9 mouse cellular contexts compared by ENCODE assay signal in genomic region chr11:95105274-95105874, GRCm38 (mm10). TPM values are rescaled to one million over a fixed set of nuclear protein-coding genes. Genes with fewer than 3 reads are reported as not detected.
DNase-seq lines count a peak whose midpoint lies in the region; ATAC-seq and TF ChIP-seq lines count a peak whose summit lies in the region.
"Had no signal": no experiment of that assay in that cellular context is flagged by ENCODE, and none has a peak within 500 bp of the region (broad histone marks: within the 10 kb centered on the region; RNA-seq: fewer than 3 reads in every experiment).

No protein-coding gene starts in this region.

- no peak overlapping the region for H3K27ac ChIP-seq in liver, embryonic 11.5 days (ENCODE audit: low read depth, low read length)
- H3K27ac ChIP-seq in forebrain, embryonic 13.5 days = no peak overlapping the region
- H3K27ac ChIP-seq in limb, embryonic 11.5 days (replicated peaks; ENCODE audit: low read depth, low read length) = no peak overlapping the region
- H3K27ac ChIP-seq in midbrain, postnatal 0 days (ENCODE audit: low read depth, low read length) = no peak overlapping the region

- H3K36me3 ChIP-seq in liver, embryonic 11.5 days (ENCODE audit: control insufficient read depth, insufficient read depth, low read length) = no peaks in the 10 kb centered on the region
- H3K36me3 ChIP-seq in forebrain, embryonic 13.5 days (ENCODE audit: poor library complexity, severe bottlenecking) = no peaks in the 10 kb centered on the region
- no peaks in the 10 kb centered on the region for H3K36me3 ChIP-seq in limb, embryonic 11.5 days (ENCODE audit: control insufficient read depth, insufficient read depth, low read length)
- no peaks in the 10 kb centered on the region for H3K36me3 ChIP-seq in midbrain, postnatal 0 days (ENCODE audit: insufficient read depth, low read length)

- DNase-seq in liver, embryonic 11.5 days (ENCODE audit: low spot score) = no peak
- DNase-seq in liver = no peak
- no peak for DNase-seq in limb, embryonic 11.5 days (ENCODE audit: low spot score)
- DNase-seq in midbrain, postnatal 0 days (ENCODE audit: low spot score) = no peak
- no peak for DNase-seq in right cerebral cortex, postnatal 25 days
- DNase-seq in right cerebral cortex, adult 2 months (ENCODE audit: low spot score in 2 of 2) = no peak
- DNase-seq in layer of hippocampus, postnatal 10 days (ENCODE audit: low spot score in 2 of 2) = no peak

- peak overlapping the region; percentile 39 for H3K4me2 ChIP-seq in liver, embryonic 11.5 days
- peak overlapping the region; percentile 39 for H3K4me2 ChIP-seq in forebrain, embryonic 13.5 days
- peak overlapping the region; percentile 32; the same call in 1 of the 2 replicates for H3K4me2 ChIP-seq in limb, embryonic 11.5 days (ENCODE audit: low read depth, severe bottlenecking)
- H3K4me2 ChIP-seq in midbrain, postnatal 0 days (ENCODE audit: low read depth, low read length, poor library complexity, severe bottlenecking) = peak overlapping the region; percentile 37; the same call in 1 of the 2 replicates

- no peak for ATAC-seq in liver, embryonic 11.5 days (replicated peaks; ENCODE audit: low FRiP score)
- ATAC-seq in forebrain, embryonic 13.5 days = no peak
- no peak for ATAC-seq in limb, embryonic 11.5 days (ENCODE audit: insufficient number of reproducible peaks, low FRiP score, low TSS enrichment, low read depth)
- ATAC-seq in midbrain, postnatal 0 days (ENCODE audit: low FRiP score) = no peak

- no peak overlapping the region for H3K9ac ChIP-seq in liver, embryonic 11.5 days (ENCODE audit: low read depth, low read length)
- no peak overlapping the region; the same call in 1 of the 2 replicates for H3K9ac ChIP-seq in forebrain, embryonic 13.5 days
- H3K9ac ChIP-seq in limb, embryonic 11.5 days (ENCODE audit: low read length) = no peak overlapping the region
- H3K9ac ChIP-seq in midbrain, postnatal 0 days (replicated peaks; ENCODE audit: low read length, poor library complexity, severe bottlenecking) = no peak overlapping the region

- TF ChIP-seq CTCF in midbrain, postnatal 0 days (IDR thresholded peaks at IDR 0.05) = no peak

- H3K4me3 ChIP-seq in liver, embryonic 11.5 days (ENCODE audit: low read depth, low read length) = peak overlapping the region; percentile 16; the same call in 1 of the 2 replicates
- 0 out of 2 replicates have a peak overlapping the region, but pooled peaks have one; percentile 3 for H3K4me3 ChIP-seq in forebrain, embryonic 13.5 days
- no peak overlapping the region for H3K4me3 ChIP-seq in limb, embryonic 11.5 days (ENCODE audit: low read depth, low read length)
- no peak overlapping the region for H3K4me3 ChIP-seq in midbrain, postnatal 0 days (ENCODE audit: low read depth, low read length)

- peaks cover 30% of the 10 kb centered on the region for H3K27me3 ChIP-seq in liver, embryonic 11.5 days (replicated peaks; ENCODE audit: control insufficient read depth, insufficient read depth, low read length)
- H3K27me3 ChIP-seq in forebrain, embryonic 13.5 days = peaks cover 6% of the 10 kb centered on the region
- H3K27me3 ChIP-seq in limb, embryonic 11.5 days (ENCODE audit: control insufficient read depth, insufficient read depth, low read length) = peaks cover 6% of the 10 kb centered on the region; the same call in 1 of the 2 replicates
- H3K27me3 ChIP-seq in midbrain, postnatal 0 days (ENCODE audit: insufficient read depth, low read length) = no peaks in the 10 kb centered on the region

- peaks cover 18% of the 10 kb centered on the region for H3K4me1 ChIP-seq in liver, embryonic 11.5 days (replicated peaks; ENCODE audit: control insufficient read depth, insufficient read depth, low read length)
- H3K4me1 ChIP-seq in forebrain, embryonic 13.5 days = peaks cover 12% of the 10 kb centered on the region
- H3K4me1 ChIP-seq in limb, embryonic 11.5 days (ENCODE audit: control insufficient read depth, insufficient read depth, low read length) = no peaks in the 10 kb centered on the region
- no peaks in the 10 kb centered on the region for H3K4me1 ChIP-seq in midbrain, postnatal 0 days (ENCODE audit: insufficient read depth, low read length)

- H3K9me3 ChIP-seq in liver, embryonic 11.5 days (ENCODE audit: control insufficient read depth, low read length) = no peaks in the 10 kb centered on the region
- no peaks in the 10 kb centered on the region for H3K9me3 ChIP-seq in forebrain, embryonic 13.5 days (replicated peaks)
- no peaks in the 10 kb centered on the region; the same call in 1 of the 2 replicates for H3K9me3 ChIP-seq in limb, embryonic 11.5 days (ENCODE audit: control insufficient read depth, low read length)
- no peaks in the 10 kb centered on the region for H3K9me3 ChIP-seq in midbrain, postnatal 0 days (ENCODE audit: low read length)

- 3% methylated on average over 24 of the region's 25 CpGs for WGBS in liver, embryonic 11.5 days
- WGBS in forebrain, embryonic 13.5 days = 6% methylated on average over 22 of the region's 25 CpGs
- 5% methylated on average over 24 of the region's 25 CpGs for WGBS in limb, embryonic 11.5 days
- 3% methylated on average over 23 of the region's 25 CpGs for WGBS in midbrain, postnatal 0 days

RNA-seq across cellular contexts. Expression of gene Dlx3, which starts 14.5 kb away (rescaled TPM):
- polyA plus RNA-seq in liver, embryonic 11.5 days (2014; fragmentation: Nextera tagmentation; extraction: Ambion mirVana) = 0.63 and 0.68 TPM in 2 replicates
- 0.19 TPM in 1 of 2 replicates, not detected in the other for polyA plus RNA-seq in forebrain, embryonic 13.5 days (2015; fragmentation: Nextera tagmentation; extraction: Ambion mirVana)
- 5.4 and 6.7 TPM in 2 replicates for polyA plus RNA-seq in limb, embryonic 11.5 days (2014; fragmentation: Nextera tagmentation; extraction: Ambion mirVana)
- 0.33 TPM in 1 of 2 replicates, not detected in the other for total RNA-seq in midbrain, postnatal 0 days (2014; rRNA removed)
- not detected in 2 replicates for polyA plus RNA-seq in midbrain, postnatal 0 days (2015; fragmentation: Nextera tagmentation; extraction: Ambion mirVana)
- total RNA-seq in layer of hippocampus, postnatal 10 days (2021) = not detected

RNA-seq across cellular contexts. Expression of gene Itga3, which starts 28.8 kb away (rescaled TPM):
- polyA plus RNA-seq in liver, embryonic 11.5 days (2014; fragmentation: Nextera tagmentation; extraction: Ambion mirVana) = 4.0 and 4.6 TPM in 2 replicates
- polyA plus RNA-seq in forebrain, embryonic 13.5 days (2015; fragmentation: Nextera tagmentation; extraction: Ambion mirVana) = 2.4 and 3.9 TPM in 2 replicates
- 5.7 and 6.8 TPM in 2 replicates for polyA plus RNA-seq in limb, embryonic 11.5 days (2014; fragmentation: Nextera tagmentation; extraction: Ambion mirVana)
- total RNA-seq in midbrain, postnatal 0 days (2014; rRNA removed) = 33.2 and 38.3 TPM in 2 replicates
- 11.2 and 12.3 TPM in 2 replicates for polyA plus RNA-seq in midbrain, postnatal 0 days (2015; fragmentation: Nextera tagmentation; extraction: Ambion mirVana)
- total RNA-seq in layer of hippocampus, postnatal 10 days (2021) = 10 to 100 TPM; 16.4 to 18.9 TPM

RNA-seq across cellular contexts. Expression of gene Dlx4, which starts 40.7 kb away (rescaled TPM):
- 0.19 and 0.40 TPM in 2 replicates for polyA plus RNA-seq in liver, embryonic 11.5 days (2014; fragmentation: Nextera tagmentation; extraction: Ambion mirVana)
- polyA plus RNA-seq in forebrain, embryonic 13.5 days (2015; fragmentation: Nextera tagmentation; extraction: Ambion mirVana) = not detected in 2 replicates
- polyA plus RNA-seq in limb, embryonic 11.5 days (2014; fragmentation: Nextera tagmentation; extraction: Ambion mirVana) = 0.40 and 0.80 TPM in 2 replicates
- 0.60 TPM in 1 of 2 replicates, not detected in the other for total RNA-seq in midbrain, postnatal 0 days (2014; rRNA removed)
- 0.47 and 0.51 TPM in 2 replicates for polyA plus RNA-seq in midbrain, postnatal 0 days (2015; fragmentation: Nextera tagmentation; extraction: Ambion mirVana)
- total RNA-seq in layer of hippocampus, postnatal 10 days (2021) = under 1 TPM in 1 of 2 experiments, not detected in 1; 0.23 TPM
- polyA plus RNA-seq: large intestine, adult 2 months had no signal

Comparison
In these comparisons a context has a peak if more than half of its experiments do, and no peak if none do; other contexts are left out.
1. H3K4me3 ChIP-seq: peak in liver, embryonic 11.5 days (single experiment) and forebrain, embryonic 13.5 days (single experiment); none in limb, embryonic 11.5 days (single experiment) and midbrain, postnatal 0 days (single experiment).
2. Peak in every context shown above with its lines, with median percentiles within 50 percentile points of each other: H3K4me2 ChIP-seq.